Mouse (Mus musculus) kidney, embryonic 16.5 days (tissue): ENCODE measurements around the gene Psmd11. TPM values are rescaled to one million over a fixed set of nuclear protein-coding genes. Genes with fewer than 3 reads are reported as not detected.

Experiments used
- ATAC-seq: fragments of 200-750 bp; cut with Nextera tagmentation; 2 replicates; pipeline ENCODE4 v1.8.0; 2017; ENCODE audit warnings: moderate TSS enrichment; ENCODE audit not compliant: low FRiP score, low TSS enrichment
- H3K27ac ChIP-seq: fragments of 300-500 bp; sonication (generic); 2 replicates; pipeline ENCODE4 v1.5.1; 2014; ENCODE audit warnings: low read length
- H3K27me3 ChIP-seq: fragments of 300-500 bp; sonication (generic); 2 replicates; pipeline ENCODE4 v1.6.1; 2014; ENCODE audit warnings: low read length, control low read depth, mixed read lengths; ENCODE audit not compliant: insufficient read depth
- H3K36me3 ChIP-seq: fragments of 300-500 bp; sonication (generic); 2 replicates; pipeline ENCODE4 v1.6.1; 2014; ENCODE audit warnings: low read length, control low read depth, mixed read lengths; ENCODE audit not compliant: insufficient read depth
- H3K4me1 ChIP-seq: fragments of 300-500 bp; sonication (generic); 2 replicates; pipeline ENCODE4 v1.6.1; 2014; ENCODE audit warnings: low read length, control low read depth, mixed read lengths; ENCODE audit not compliant: insufficient read depth
- H3K4me2 ChIP-seq: fragments of 300-500 bp; sonication (generic); replicated peaks from 2 replicates; pipeline ENCODE4 v1.6.1; 2014; ENCODE audit warnings: low read depth, low read length
- H3K4me3 ChIP-seq: fragments of 300-500 bp; sonication (generic); 2 replicates; pipeline ENCODE4 v1.5.1; 2014; ENCODE audit warnings: mild to moderate bottlenecking, low read length
- H3K9ac ChIP-seq: fragments of 300-500 bp; sonication (generic); replicated peaks from 2 replicates; pipeline ENCODE4 v1.6.1; 2014; ENCODE audit warnings: low read length
- H3K9me3 ChIP-seq: fragments of 300-500 bp; sonication (generic); 2 replicates; pipeline ENCODE4 v1.6.1; 2016; ENCODE audit warnings: low read length, control low read depth
- WGBS: fragments of 180-500 bp; shearing (Covaris S2); extraction: QIAGEN DNeasy Blood & Tissue Kit; methylation state at CpG from one replicate; pipeline ENCODE4 v1.1.7; 2014; 5-methylcytosine and 5-hydroxymethylcytosine counted together
- polyA plus RNA-seq: library from polyadenylated mRNA; unstranded; fragments of >200 nt; fragmentation: Nextera tagmentation; extraction: Ambion mirVana; gene quantifications from 2 replicates; pipeline ENCODE4 v1.2.1, GENCODE M21; 2015

Psmd11 gene
- polyA plus RNA-seq, 1 experiment from 2014 or later, result 321 TPM

GRCm38 (mm10) chr11:80508361-80509175 is 80.2 kb downstream of the Psmd11 start:
- H3K4me3 ChIP-seq, result no peak overlapping the region
- H3K27me3 ChIP-seq, result no peaks in the 10 kb centered on the region
- ATAC-seq, result no peak
- no peak overlapping the region for H3K4me2 ChIP-seq
- no peak overlapping the region for H3K9ac ChIP-seq
- H3K36me3 ChIP-seq, result no peaks in the 10 kb centered on the region
- H3K9me3 ChIP-seq, result no peaks in the 10 kb centered on the region
- H3K4me1 ChIP-seq, result peaks cover 5% of the 10 kb centered on the region; the same call in 1 of the 2 replicates
- whole genome bisulfite sequencing, result 47% methylated on average over 19 of the region's 19 CpGs
- no peak overlapping the region for H3K27ac ChIP-seq

- H3K36me3 ChIP-seq, result no peaks in the 10 kb centered on the region
- no peak overlapping the region for H3K27ac ChIP-seq
- no peaks in the 10 kb centered on the region for H3K9me3 ChIP-seq
- no peak overlapping the region for H3K9ac ChIP-seq
- H3K4me3 ChIP-seq, result no peak overlapping the region
- H3K4me2 ChIP-seq, result no peak overlapping the region
- WGBS, result 68% methylated on average over 5 of the region's 5 CpGs
- ATAC-seq, result no peak
- peaks cover 5% of the 10 kb centered on the region; the same call in 1 of the 2 replicates for H3K4me1 ChIP-seq
- H3K27me3 ChIP-seq, result no peaks in the 10 kb centered on the region
Measured at GRCm38 (mm10) chr11:80509176-80509506, 80.7 kb downstream of the Psmd11 start.

GRCm38 (mm10) chr11:80510124-80510523 is 81.7 kb downstream of the Psmd11 start:
- no peak for ATAC-seq
- 86% methylated on average over 10 of the region's 10 CpGs for WGBS

GRCm38 (mm10) chr11:80512313-80513056 is 84.1 kb downstream of the Psmd11 start:
- WGBS, result 72% methylated on average over 19 of the region's 19 CpGs
- ATAC-seq, result no peak
- H3K9ac ChIP-seq, result no peak overlapping the region
- H3K27ac ChIP-seq, result no peak overlapping the region
- H3K4me2 ChIP-seq, result no peak overlapping the region
- no peaks in the 10 kb centered on the region for H3K36me3 ChIP-seq
- no peaks in the 10 kb centered on the region; the same call in 1 of the 2 replicates for H3K4me1 ChIP-seq
- H3K4me3 ChIP-seq, result no peak overlapping the region
- no peaks in the 10 kb centered on the region for H3K27me3 ChIP-seq
- H3K9me3 ChIP-seq, result no peaks in the 10 kb centered on the region

More at GRCm38 (mm10) chr11:80510124-80510523, 81.7 kb downstream of the Psmd11 start:
- H3K27me3 ChIP-seq, result no peaks in the 10 kb centered on the region
- H3K9me3 ChIP-seq, result no peaks in the 10 kb centered on the region
- H3K27ac ChIP-seq, result no peak overlapping the region
- no peak overlapping the region for H3K4me3 ChIP-seq
- no peak overlapping the region for H3K4me2 ChIP-seq
- no peaks in the 10 kb centered on the region for H3K36me3 ChIP-seq
- no peak overlapping the region for H3K9ac ChIP-seq
- no peaks in the 10 kb centered on the region; the same call in 1 of the 2 replicates for H3K4me1 ChIP-seq

- Histone ChIP-seq H3K9me3 (no peaks in the 10 kb centered on the region), H3K27ac (no peak overlapping the region), H3K27me3 (no peaks in the 10 kb centered on the region), H3K36me3 (no peaks in the 10 kb centered on the region), H3K4me3 (no peak overlapping the region), H3K4me2 (no peak overlapping the region), H3K4me1 (no peaks in the 10 kb centered on the region; the same call in 1 of the 2 replicates), H3K9ac (no peak overlapping the region)
- 57% methylated on average over 7 of the region's 7 CpGs for WGBS
- no peak for ATAC-seq
Measured at GRCm38 (mm10) chr11:80513796-80514195, 85.4 kb downstream of the Psmd11 start.

GRCm38 (mm10) chr11:80515346-80515745 is 86.9 kb downstream of the Psmd11 start:
- H3K27ac ChIP-seq, result no peak overlapping the region
- H3K4me1 ChIP-seq, result no peaks in the 10 kb centered on the region
- no peak for ATAC-seq
- H3K9ac ChIP-seq, result no peak overlapping the region
- 63% methylated on average over 1 of the region's 1 CpGs for WGBS
- H3K9me3 ChIP-seq, result no peaks in the 10 kb centered on the region
- no peaks in the 10 kb centered on the region for H3K27me3 ChIP-seq
- no peak overlapping the region for H3K4me3 ChIP-seq
- H3K36me3 ChIP-seq, result no peaks in the 10 kb centered on the region
- H3K4me2 ChIP-seq, result no peak overlapping the region

- Histone ChIP-seq H3K27ac (no peak overlapping the region), H3K9ac (no peak overlapping the region), H3K4me3 (no peak overlapping the region), H3K36me3 (no peaks in the 10 kb centered on the region), H3K9me3 (no peaks in the 10 kb centered on the region), H3K27me3 (no peaks in the 10 kb centered on the region), H3K4me2 (no peak overlapping the region), H3K4me1 (no peaks in the 10 kb centered on the region)
- ATAC-seq, result no peak
- 88% methylated on average over 8 of the region's 8 CpGs for WGBS
Measured at GRCm38 (mm10) chr11:80515895-80516294, 87.5 kb downstream of the Psmd11 start.

GRCm38 (mm10) chr11:80518421-80519367 is 90.3 kb downstream of the Psmd11 start:
- no peaks in the 10 kb centered on the region for H3K27me3 ChIP-seq
- H3K4me2 ChIP-seq, result no peak overlapping the region
- peaks cover 5% of the 10 kb centered on the region for H3K4me1 ChIP-seq
- H3K27ac ChIP-seq, result no peak overlapping the region
- H3K9me3 ChIP-seq, result no peaks in the 10 kb centered on the region
- H3K36me3 ChIP-seq, result no peaks in the 10 kb centered on the region
- H3K4me3 ChIP-seq, result no peak overlapping the region
- ATAC-seq, result no peak
- H3K9ac ChIP-seq, result no peak overlapping the region
- 46% methylated on average over 9 of the region's 9 CpGs for WGBS

GRCm38 (mm10) chr11:80521148-80521547 is 92.7 kb downstream of the Psmd11 start:
- 57% methylated on average over 2 of the region's 2 CpGs for WGBS
- H3K9ac ChIP-seq, result no peak overlapping the region
- H3K4me2 ChIP-seq, result no peak overlapping the region
- no peak overlapping the region for H3K4me3 ChIP-seq
- no peak overlapping the region for H3K27ac ChIP-seq
- no peaks in the 10 kb centered on the region for H3K9me3 ChIP-seq
- H3K36me3 ChIP-seq, result no peaks in the 10 kb centered on the region
- no peaks in the 10 kb centered on the region for H3K27me3 ChIP-seq
- peaks cover 5% of the 10 kb centered on the region for H3K4me1 ChIP-seq
- ATAC-seq, result no peak
